Mouse (Mus musculus) layer of hippocampus, postnatal 36 days (tissue): ENCODE results near the gene Acss3. TPM values are rescaled to one million over a fixed set of nuclear protein-coding genes. Genes with fewer than 3 reads are reported as not detected.

ENCODE experiments used
- DNase-seq, 2 experiments: peaks; one replicate each; pipeline ENCODE4 v3.0.0; 2022
- total RNA-seq, 2 experiments: library from RNA; stranded (reverse); gene quantifications; 2 replicates each; pipeline ENCODE4 v1.2.3; 2021

The Acss3 gene
- total RNA-seq, 2 experiments from 2014 or later: 0.47 to 1.3 TPM

GRCm38 (mm10) chr10:106998052-106998625 lies 125.3 kb downstream of the Acss3 start:
- DNase-seq: no peak

GRCm38 (mm10) chr10:106989478-106989877 lies 134.0 kb downstream of the Acss3 start:
- no peak for DNase-seq

DNA sequence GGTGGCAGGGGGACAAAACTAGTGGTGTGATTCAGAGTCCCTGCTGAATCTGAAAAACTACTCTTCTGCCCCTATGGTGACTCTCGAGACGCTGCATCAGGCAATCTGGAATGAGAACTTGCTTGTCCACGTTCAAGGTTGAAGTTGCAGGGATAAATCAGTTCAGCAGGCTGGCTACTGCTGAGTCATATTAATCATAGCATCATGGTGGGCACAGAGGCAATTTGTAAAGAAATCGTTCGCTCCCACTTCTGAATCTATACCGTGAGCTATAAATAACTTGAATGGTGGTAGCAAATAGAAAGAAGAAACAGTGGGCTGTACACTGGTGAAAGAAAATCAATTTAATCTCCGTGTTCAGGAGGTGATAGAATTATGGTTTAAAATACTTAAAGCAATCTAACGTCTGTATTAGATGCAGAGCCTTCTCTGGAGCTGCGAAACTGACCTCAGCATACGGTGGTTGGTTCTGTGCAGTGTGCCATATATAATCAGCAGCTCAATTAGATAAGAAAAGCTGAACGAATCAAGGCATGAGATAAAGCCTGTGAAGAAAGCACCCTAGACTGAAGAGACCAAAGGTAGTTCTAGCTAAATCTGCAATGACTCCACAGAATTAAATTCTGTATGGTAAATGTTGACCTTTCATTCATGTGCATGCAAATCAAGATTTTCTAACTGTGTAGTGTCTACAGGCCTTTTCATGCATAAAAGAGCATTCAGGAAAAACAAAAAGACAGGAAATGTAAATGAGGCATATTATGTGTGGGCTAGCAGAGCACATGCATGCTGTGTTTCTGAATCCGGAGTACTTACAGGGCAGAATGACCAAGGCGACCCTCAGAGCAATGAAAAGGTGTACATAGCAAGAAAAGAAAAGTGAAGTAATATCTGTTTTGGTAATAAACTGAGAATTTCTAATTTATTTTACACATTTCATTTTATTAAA lies 148.0 kb downstream of the Acss3 start:
- no peak for DNase-seq

GRCm38 (mm10) chr10:106959026-106959425 lies 164.4 kb downstream of the Acss3 start:
- DNase-seq: no peak

GRCm38 (mm10) chr10:106941380-106941779 lies 182.1 kb downstream of the Acss3 start:
- no peak for DNase-seq

- no peak for DNase-seq
These were observed 184.0 kb downstream of the Acss3 start for GRCm38 (mm10) chr10:106939441-106939840.

- no peak for DNase-seq
These were observed 184.6 kb downstream of the Acss3 start for GRCm38 (mm10) chr10:106938851-106939250.

DNA sequence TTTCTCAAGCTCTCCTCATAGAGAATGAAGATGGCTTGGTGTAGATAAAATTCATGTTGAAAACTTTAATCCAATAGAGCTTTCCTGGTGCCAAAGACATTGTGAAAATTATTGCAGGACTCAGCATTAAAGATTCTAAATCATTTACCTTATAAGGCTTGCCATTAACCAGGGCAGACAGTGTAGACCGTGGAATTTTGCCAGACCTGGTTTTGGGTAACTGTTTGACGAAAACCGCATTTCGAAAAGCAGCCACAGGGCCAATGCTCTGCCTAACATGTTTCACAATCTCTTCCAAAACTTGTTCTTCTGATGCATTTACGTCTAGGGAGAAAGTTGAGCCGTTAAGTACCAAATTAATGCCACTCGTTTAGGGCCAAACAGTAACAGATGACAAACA lies 186.5 kb downstream of the Acss3 start:
- DNase-seq: no peak

- no peak for DNase-seq
These were observed 190.8 kb downstream of the Acss3 start for GRCm38 (mm10) chr10:106932571-106933073.

- DNase-seq: no peak
These were observed 194.7 kb downstream of the Acss3 start for GRCm38 (mm10) chr10:106928576-106929332.

GRCm38 (mm10) chr10:106924798-106925197 lies 198.7 kb downstream of the Acss3 start:
- DNase-seq: no peak

- no peak for DNase-seq
These were observed 199.1 kb downstream of the Acss3 start for GRCm38 (mm10) chr10:106924334-106924733.

- no peak for DNase-seq
These were observed 208.6 kb downstream of the Acss3 start for GRCm38 (mm10) chr10:106914822-106915221.

- no peak for DNase-seq
These were observed 209.2 kb downstream of the Acss3 start for GRCm38 (mm10) chr10:106914275-106914674.

GRCm38 (mm10) chr10:106913032-106913431 lies 210.4 kb downstream of the Acss3 start:
- no peak for DNase-seq

DNA sequence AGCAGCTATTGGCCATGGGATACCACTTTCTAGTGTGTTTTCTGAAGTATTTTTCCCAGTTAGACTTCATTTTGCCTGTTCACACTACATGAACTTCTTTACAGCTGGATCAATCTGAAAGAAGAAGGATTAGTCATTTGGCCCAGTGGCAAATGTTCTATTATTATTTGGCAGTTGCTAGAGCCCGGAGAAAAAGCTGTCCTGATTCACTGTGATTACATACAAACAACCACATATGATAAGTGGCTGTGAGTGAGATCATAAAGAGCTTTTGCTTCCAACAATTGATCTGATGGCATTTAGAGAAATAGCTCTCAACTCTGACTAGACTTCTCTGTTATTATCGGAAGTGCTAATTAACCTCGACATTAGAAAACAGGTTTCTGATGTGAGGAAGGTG lies 213.4 kb downstream of the Acss3 start:
- no peak for DNase-seq

GRCm38 (mm10) chr10:106896351-106896750 lies 227.1 kb downstream of the Acss3 start:
- no peak for DNase-seq

Other genes starting within 250 kb of the Acss3 start
- 10 to 100 TPM; 31.0 to 31.9 TPM for gene Lin7a, start 148.0 kb upstream of the Acss3 start, total RNA-seq